Mouse (Mus musculus): Measurements from ENCODE around the gene Wdr49.

- no peak for TF ChIP-seq CTCF (IDR thresholded peaks at IDR 0.05; ENCODE audit: borderline replicate concordance, insufficient read depth, low read depth, low read length)
- TF ChIP-seq POLR2A (IDR thresholded peaks at IDR 0.05; ENCODE audit: borderline replicate concordance, insufficient read depth, low read length) = no peak
These were observed 11.0 kb upstream of the Wdr49 start for GRCm38 (mm10) chr3:75492913-75493312.
